In the genomic region with DNA sequence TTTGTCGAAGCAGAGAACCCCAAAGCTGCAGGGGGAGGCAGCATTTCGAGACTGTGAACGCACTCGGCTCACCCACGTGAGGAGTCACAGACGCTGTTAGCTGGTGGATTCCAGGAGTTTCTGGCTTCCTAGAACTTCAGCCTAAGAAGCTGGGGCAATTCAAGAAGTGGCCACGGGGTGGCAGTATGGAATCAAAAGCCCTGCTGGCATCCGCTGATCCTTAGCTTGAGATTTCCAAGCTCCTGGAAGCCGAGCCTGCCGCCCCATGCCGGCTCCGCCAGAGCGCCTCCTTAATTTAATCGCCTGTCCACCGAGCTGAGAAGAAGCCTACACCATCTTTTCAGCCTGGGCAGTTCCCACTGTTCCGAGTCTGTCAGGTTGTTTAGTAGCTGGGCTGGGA, we compare ENCODE assay signal across 8 mouse cellular contexts.
DNase-seq lines count a peak whose midpoint lies in the region; ATAC-seq and TF ChIP-seq lines count a peak whose summit lies in the region.

No protein-coding gene starts in this region.

- no peaks in the 10 kb centered on the region for H3K4me1 ChIP-seq in ES-Bruce4 (ENCODE audit: control insufficient read depth, insufficient read depth, low read length)
- H3K4me1 ChIP-seq in forebrain, embryonic 13.5 days: peaks cover 34% of the 10 kb centered on the region
- H3K4me1 ChIP-seq in heart, postnatal 0 days (ENCODE audit: control insufficient read depth, insufficient read depth): 0 out of 2 replicates have a peak, but pooled peaks cover 8% of the 10 kb centered on the region
- no peaks in the 10 kb centered on the region for H3K4me1 ChIP-seq in liver, postnatal 0 days (ENCODE audit: insufficient read depth)
- peaks cover 13% of the 10 kb centered on the region for H3K4me1 ChIP-seq in neural tube, embryonic 14.5 days (ENCODE audit: control insufficient read depth, insufficient read depth, low read length)
- no peaks in the 10 kb centered on the region; the same call in 1 of the 2 replicates for H3K4me1 ChIP-seq in testis, adult 2 months (ENCODE audit: control insufficient read depth, insufficient read depth, low read length)

- DNase-seq in c-Kit-positive CD71-positive TER-119-positive erythroid progenitor cells, embryonic 14.5 days (ENCODE audit: low spot score): peak; percentile 64
- peak; percentile 80 for DNase-seq in heart, postnatal 0 days (ENCODE audit: low spot score)
- peak; percentile 90 to 95 for DNase-seq in kidney, postnatal 36 days
- peak; percentile 84 for DNase-seq in liver, postnatal 0 days

- TF ChIP-seq CTCF in ES-Bruce4 (IDR thresholded peaks at IDR 0.05; ENCODE audit: low read depth, low read length): peak; percentile 71
- TF ChIP-seq CTCF in heart, postnatal 0 days (IDR thresholded peaks at IDR 0.05; ENCODE audit: low read depth): peak; percentile 86
- TF ChIP-seq CTCF in liver, postnatal 0 days (IDR thresholded peaks at IDR 0.05; ENCODE audit: low read depth): peak; percentile 83
- peak; percentile 65; the same call in 1 of the 2 replicates for TF ChIP-seq CTCF in testis, adult 2 months (IDR thresholded peaks at IDR 0.05; ENCODE audit: control insufficient read depth, insufficient read depth, insufficient replicate concordance, low read depth, low read length)

- no peaks in the 10 kb centered on the region for H3K9me3 ChIP-seq in ES-Bruce4 (replicated peaks; ENCODE audit: control insufficient read depth, insufficient read depth, low read length, poor library complexity, severe bottlenecking)
- H3K9me3 ChIP-seq in forebrain, embryonic 13.5 days (replicated peaks): no peaks in the 10 kb centered on the region
- H3K9me3 ChIP-seq in heart, postnatal 0 days (replicated peaks; ENCODE audit: control insufficient read depth, low read length): no peaks in the 10 kb centered on the region
- no peaks in the 10 kb centered on the region for H3K9me3 ChIP-seq in liver, postnatal 0 days (ENCODE audit: low read length)
- no peaks in the 10 kb centered on the region for H3K9me3 ChIP-seq in neural tube, embryonic 14.5 days (ENCODE audit: control insufficient read depth, low read length)

- no peak overlapping the region for H3K27ac ChIP-seq in ES-Bruce4 (ENCODE audit: insufficient read depth, low read length)
- H3K27ac ChIP-seq in forebrain, embryonic 13.5 days: no peak overlapping the region
- no peak overlapping the region for H3K27ac ChIP-seq in heart, postnatal 0 days (ENCODE audit: low read depth)
- H3K27ac ChIP-seq in liver, postnatal 0 days (ENCODE audit: low read depth): no peak overlapping the region
- no peak overlapping the region for H3K27ac ChIP-seq in neural tube, embryonic 14.5 days (ENCODE audit: low read depth, low read length)
- H3K27ac ChIP-seq in testis, adult 2 months (ENCODE audit: control insufficient read depth, insufficient read depth, low read depth, low read length): no peak overlapping the region

- H3K36me3 ChIP-seq in ES-Bruce4 (ENCODE audit: control insufficient read depth, insufficient read depth, low read length, poor library complexity, severe bottlenecking): no peaks in the 10 kb centered on the region
- no peaks in the 10 kb centered on the region for H3K36me3 ChIP-seq in forebrain, embryonic 13.5 days (ENCODE audit: poor library complexity, severe bottlenecking)
- no peaks in the 10 kb centered on the region for H3K36me3 ChIP-seq in heart, postnatal 0 days (replicated peaks; ENCODE audit: control insufficient read depth, insufficient read depth, low read length)
- no peaks in the 10 kb centered on the region for H3K36me3 ChIP-seq in liver, postnatal 0 days (replicated peaks; ENCODE audit: insufficient read depth, low read length)
- no peaks in the 10 kb centered on the region for H3K36me3 ChIP-seq in neural tube, embryonic 14.5 days (ENCODE audit: control insufficient read depth, insufficient read depth, low read length)
- no peaks in the 10 kb centered on the region for H3K36me3 ChIP-seq in testis, adult 2 months (ENCODE audit: control insufficient read depth, insufficient read depth, low read length)

- H3K4me3 ChIP-seq in ES-Bruce4 (ENCODE audit: low read depth, low read length): no peak overlapping the region
- H3K4me3 ChIP-seq in forebrain, embryonic 13.5 days: no peak overlapping the region
- H3K4me3 ChIP-seq in heart, postnatal 0 days (ENCODE audit: low read depth, low read length): no peak overlapping the region
- no peak overlapping the region for H3K4me3 ChIP-seq in liver, postnatal 0 days (ENCODE audit: low read depth, low read length)
- H3K4me3 ChIP-seq in neural tube, embryonic 14.5 days (ENCODE audit: low read depth, low read length): no peak overlapping the region
- H3K4me3 ChIP-seq in testis, adult 2 months (ENCODE audit: control insufficient read depth, low read depth, low read length): peak overlapping the region; percentile 12; the same call in 1 of the 2 replicates

- peak overlapping the region; percentile 30; the same call in 1 of the 2 replicates for H3K4me2 ChIP-seq in forebrain, embryonic 13.5 days
- peak overlapping the region; percentile 41 for H3K4me2 ChIP-seq in heart, postnatal 0 days (ENCODE audit: low read depth, low read length)
- no peak overlapping the region for H3K4me2 ChIP-seq in liver, postnatal 0 days (ENCODE audit: low read depth, low read length)
- H3K4me2 ChIP-seq in neural tube, embryonic 14.5 days (ENCODE audit: low read depth, low read length): 0 out of 2 replicates have a peak overlapping the region, but pooled peaks have one; percentile 2

- peak; percentile 77 for ATAC-seq in forebrain, embryonic 13.5 days
- ATAC-seq in heart, postnatal 0 days (ENCODE audit: insufficient read depth, low read depth): peak; percentile 40; the same call in 1 of the 2 replicates
- no peak for ATAC-seq in liver, postnatal 0 days
- ATAC-seq in neural tube, embryonic 14.5 days (ENCODE audit: low read depth): peak; percentile 72

- H3K9ac ChIP-seq in ES-Bruce4 (ENCODE audit: low read depth, poor library complexity, severe bottlenecking): no peak overlapping the region
- H3K9ac ChIP-seq in forebrain, embryonic 13.5 days: no peak overlapping the region
- H3K9ac ChIP-seq in heart, postnatal 0 days (replicated peaks; ENCODE audit: low read depth, low read length): no peak overlapping the region
- H3K9ac ChIP-seq in liver, postnatal 0 days (replicated peaks): no peak overlapping the region
- no peak overlapping the region for H3K9ac ChIP-seq in neural tube, embryonic 14.5 days (replicated peaks; ENCODE audit: low read depth, low read length)

- no peaks in the 10 kb centered on the region for H3K27me3 ChIP-seq in ES-Bruce4 (ENCODE audit: control insufficient read depth, insufficient read depth, low read length, poor library complexity, severe bottlenecking)
- peaks cover 26% of the 10 kb centered on the region for H3K27me3 ChIP-seq in forebrain, embryonic 13.5 days
- 0 out of 2 replicates have a peak, but pooled peaks cover 2% of the 10 kb centered on the region for H3K27me3 ChIP-seq in heart, postnatal 0 days (ENCODE audit: control insufficient read depth, insufficient read depth, low read length)
- peaks cover 13% of the 10 kb centered on the region; the same call in 1 of the 2 replicates for H3K27me3 ChIP-seq in liver, postnatal 0 days (ENCODE audit: insufficient read depth, low read length)
- H3K27me3 ChIP-seq in neural tube, embryonic 14.5 days (ENCODE audit: control insufficient read depth, insufficient read depth, low read length): no peaks in the 10 kb centered on the region
- H3K27me3 ChIP-seq in testis, adult 2 months (ENCODE audit: control insufficient read depth, insufficient read depth, low read length): no peaks in the 10 kb centered on the region

- no peak for TF ChIP-seq POLR2A in ES-Bruce4 (IDR thresholded peaks at IDR 0.05; ENCODE audit: insufficient read depth, low read length)
- no peak for TF ChIP-seq POLR2A in testis, adult 2 months (IDR thresholded peaks at IDR 0.05; ENCODE audit: control insufficient read depth, low read depth, low read length)

- TF ChIP-seq EP300 in ES-Bruce4 (IDR thresholded peaks at IDR 0.05; ENCODE audit: insufficient read depth, low read depth, low read length): no peak
- no peak for TF ChIP-seq EP300 in heart, postnatal 0 days (IDR thresholded peaks at IDR 0.05; ENCODE audit: low read depth)
- TF ChIP-seq EP300 in liver, postnatal 0 days (IDR thresholded peaks at IDR 0.05; ENCODE audit: low read depth): no peak

- 2% methylated on average over 16 of the region's 16 CpGs for WGBS in forebrain, embryonic 13.5 days
- 0% methylated on average over 16 of the region's 16 CpGs for WGBS in heart, postnatal 0 days
- WGBS in liver, postnatal 0 days (ENCODE audit: insufficient replicate concordance): 4% methylated on average over 16 of the region's 16 CpGs
- WGBS in neural tube, embryonic 14.5 days: 3% methylated on average over 16 of the region's 16 CpGs
